Mouse (Mus musculus) kidney, adult 2 months (tissue): ENCODE measurements around the gene Col6a1. TPM values are rescaled to one million over a fixed set of nuclear protein-coding genes. Genes with fewer than 3 reads are reported as not detected.
"Not testable (repeated sequence)": the region's sequence is repeated elsewhere in the genome, so short reads cannot be mapped to it uniquely, and the experiment has no call there.

ENCODE experiments used
- DNase-seq: peaks from one replicate; pipeline ENCODE4 v3.0.0; 2021
- H3K27ac ChIP-seq: fragments of 200-500 bp; 2 replicates; pipeline ENCODE4 v1.5.1; 2012; ENCODE audit warnings: low read depth, low read length, control low read depth, inconsistent platforms; ENCODE audit not compliant: insufficient read depth
- H3K27me3 ChIP-seq: fragments of 200-500 bp; replicated peaks from 2 replicates; pipeline ENCODE4 v1.6.1; 2012; ENCODE audit warnings: mild to moderate bottlenecking, moderate library complexity, low read length, inconsistent platforms; ENCODE audit not compliant: control insufficient read depth, insufficient read depth
- H3K36me3 ChIP-seq: fragments of 200-500 bp; 2 replicates; pipeline ENCODE4 v1.6.1; 2012; ENCODE audit warnings: mild to moderate bottlenecking, moderate library complexity, low read length, inconsistent platforms; ENCODE audit not compliant: control insufficient read depth, insufficient read depth
- H3K4me1 ChIP-seq: fragments of 200-500 bp; 2 replicates; pipeline ENCODE4 v1.6.1; 2011; ENCODE audit warnings: low read length; ENCODE audit not compliant: control insufficient read depth, insufficient read depth
- H3K4me3 ChIP-seq: fragments of 200-500 bp; 2 replicates; pipeline ENCODE4 v1.5.1; 2011; ENCODE audit warnings: mild to moderate bottlenecking, low read depth, low read length, control low read depth; ENCODE audit not compliant: insufficient read depth
- CTCF ChIP-seq: fragments of 200-500 bp; conservative IDR thresholded peaks from 2 replicates; pipeline ENCODE4 v1.5.1; 2011; ENCODE audit warnings: low read depth, mild to moderate bottlenecking, control low read depth, low read length, moderate library complexity, mixed read lengths; ENCODE audit not compliant: insufficient read depth, insufficient read length
- POLR2A ChIP-seq: fragments of 200-500 bp; IDR thresholded peaks from one replicate; pipeline ENCODE4 v1.6.1; 2011; ENCODE audit warnings: low read depth, low read length, control low read depth
- WGBS: fragments of 180-500 bp; shearing (Covaris S2); methylation state at CpG from one replicate; pipeline ENCODE4 v1.1.7; 2018; 5-methylcytosine and 5-hydroxymethylcytosine counted together
- polyA plus RNA-seq: library from polyadenylated mRNA; depleted of rRNA; stranded (reverse); fragments of >200 nt; gene quantifications from 2 replicates; pipeline ENCODE4 v1.2.3, GENCODE M21; 2012

Col6a1 gene
- polyA plus RNA-seq, 1 experiment = 33.2 TPM

DNA sequence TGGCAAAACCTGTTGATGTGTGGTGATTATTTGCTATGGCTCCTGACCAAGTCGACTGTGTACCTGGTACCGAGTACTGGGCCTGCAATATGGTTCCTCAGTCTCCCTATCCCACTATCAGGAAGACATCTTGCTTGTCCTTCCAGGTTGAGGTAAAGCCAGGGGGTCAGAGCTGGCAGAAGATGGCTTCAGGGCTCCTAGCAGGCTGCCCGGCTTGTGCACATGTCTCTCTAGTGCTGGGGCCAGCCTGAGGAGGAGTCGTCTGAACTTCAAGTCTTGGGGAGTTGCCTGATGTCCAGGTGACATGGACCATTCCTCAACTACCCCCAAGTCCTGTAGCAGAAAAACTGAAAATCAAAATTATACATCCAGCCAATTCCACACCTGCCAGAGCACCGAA is 33.9 kb upstream of the Col6a1 start:
- no peak overlapping the region for H3K4me3 ChIP-seq
- WGBS = 91% methylated on average over 5 of the region's 5 CpGs
- DNase-seq = no peak
- no peak overlapping the region for H3K27ac ChIP-seq
- H3K4me1 ChIP-seq = no peaks in the 10 kb centered on the region
- TF ChIP-seq POLR2A (no peak), CTCF (no peak)
- H3K27me3 ChIP-seq = no peaks in the 10 kb centered on the region
- no peaks in the 10 kb centered on the region for H3K36me3 ChIP-seq

GRCm38 (mm10) chr10:76753640-76754039 is 27.7 kb upstream of the Col6a1 start:
- H3K36me3 ChIP-seq = no peaks in the 10 kb centered on the region
- no peak for DNase-seq
- no peak overlapping the region for H3K4me3 ChIP-seq
- TF ChIP-seq CTCF (no peak), POLR2A (no peak)
- H3K27ac ChIP-seq = no peak overlapping the region
- no peaks in the 10 kb centered on the region for H3K4me1 ChIP-seq
- H3K27me3 ChIP-seq = no peaks in the 10 kb centered on the region
- 91% methylated on average over 3 of the region's 3 CpGs for WGBS

GRCm38 (mm10) chr10:76744267-76744666 is 18.3 kb upstream of the Col6a1 start:
- not testable (repeated sequence) for H3K27me3 ChIP-seq, H3K27ac ChIP-seq, DNase-seq, H3K4me1 ChIP-seq, H3K4me3 ChIP-seq, H3K36me3 ChIP-seq
- 36% methylated on average over 11 of the region's 11 CpGs for WGBS

- WGBS = 44% methylated on average over 8 of the region's 8 CpGs
- no peak for TF ChIP-seq POLR2A
- TF ChIP-seq CTCF = no peak
- Histone ChIP-seq H3K4me1 (no peaks in the 10 kb centered on the region), H3K27ac (no peak overlapping the region), H3K4me3 (no peak overlapping the region), H3K27me3 (no peaks in the 10 kb centered on the region), H3K36me3 (no peaks in the 10 kb centered on the region)
- no peak for DNase-seq
Measured at GRCm38 (mm10) chr10:76736764-76737163, 10.8 kb upstream of the Col6a1 start.

DNA sequence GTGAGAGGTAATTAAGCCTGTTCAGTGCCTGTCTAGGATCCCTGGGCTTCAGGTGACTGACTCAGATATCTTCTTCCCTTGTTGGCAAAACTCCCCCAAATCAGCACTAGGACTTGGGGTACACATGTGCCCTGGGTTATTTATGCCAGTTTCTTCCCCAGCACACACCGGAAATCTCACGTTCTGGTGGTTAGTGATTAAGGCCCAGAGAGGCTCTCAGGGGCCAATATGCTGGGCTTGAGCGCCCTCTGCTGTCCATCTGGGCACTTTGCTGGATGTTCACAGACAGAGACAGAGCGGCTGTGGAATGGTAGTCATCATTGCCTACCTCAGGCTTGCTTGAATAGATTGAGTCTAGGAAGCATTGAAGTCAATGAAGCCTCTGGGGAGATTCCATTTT is 9.0 kb upstream of the Col6a1 start:
- H3K4me3 ChIP-seq = no peak overlapping the region
- DNase-seq = peak; percentile 79
- 3% methylated on average over 4 of the region's 4 CpGs for WGBS
- no peaks in the 10 kb centered on the region for H3K36me3 ChIP-seq
- H3K27ac ChIP-seq = no peak overlapping the region
- H3K4me1 ChIP-seq = no peaks in the 10 kb centered on the region
- no peaks in the 10 kb centered on the region for H3K27me3 ChIP-seq
- TF ChIP-seq CTCF = peak; percentile 91
- no peak for TF ChIP-seq POLR2A

- Histone ChIP-seq H3K4me3 (no peak overlapping the region), H3K27ac (no peak overlapping the region), H3K27me3 (no peaks in the 10 kb centered on the region), H3K36me3 (no peaks in the 10 kb centered on the region), H3K4me1 (no peaks in the 10 kb centered on the region)
- TF ChIP-seq POLR2A = no peak
- no peak for TF ChIP-seq CTCF
- WGBS = 50% methylated on average over 3 of the region's 3 CpGs
- DNase-seq = no peak
Measured at GRCm38 (mm10) chr10:76733677-76734068, 7.7 kb upstream of the Col6a1 start.

DNA sequence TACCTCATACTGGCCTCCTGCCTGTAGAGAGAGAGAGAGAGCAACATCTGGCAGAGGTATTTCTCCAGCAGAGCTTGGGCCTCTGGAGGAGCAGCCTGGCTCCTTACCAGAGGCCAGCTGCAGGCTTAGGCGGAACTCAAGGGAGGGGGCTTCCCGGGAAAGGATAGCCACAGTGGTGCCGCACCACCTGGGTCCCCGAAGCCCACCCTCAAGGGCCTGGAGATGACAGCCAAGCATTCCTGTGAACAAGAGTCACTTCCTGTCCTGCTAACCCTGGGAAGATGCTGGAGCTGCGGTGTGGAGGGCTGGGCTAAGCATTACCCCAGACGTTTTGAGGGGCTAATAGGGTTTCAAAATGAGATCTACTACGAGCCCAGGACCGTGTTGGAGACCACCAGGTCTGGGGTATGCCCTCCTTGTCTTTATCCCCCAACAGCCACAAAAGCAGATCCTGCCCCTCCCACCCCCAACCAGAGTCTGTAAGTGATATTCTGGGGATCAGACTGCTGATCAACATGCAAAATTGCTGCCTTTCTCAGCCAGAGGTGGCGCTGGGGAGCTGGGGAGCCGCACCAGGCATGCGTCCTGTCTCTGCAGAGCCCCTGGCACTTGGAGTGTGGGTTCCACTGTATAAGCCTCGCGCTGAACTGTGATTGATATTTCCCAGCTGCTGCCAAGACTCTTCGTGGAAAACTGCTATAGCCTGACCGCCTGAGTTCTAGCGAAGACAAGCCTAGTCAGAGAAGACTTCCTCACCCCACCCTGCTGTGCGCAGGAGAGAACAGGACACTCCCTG is 7.1 kb upstream of the Col6a1 start:
- Histone ChIP-seq H3K4me3 (no peak overlapping the region), H3K36me3 (no peaks in the 10 kb centered on the region)
- TF ChIP-seq CTCF = peak; percentile 50
- no peak for TF ChIP-seq POLR2A

More for the DNA sequence above, 7.1 kb upstream of the Col6a1 start:
- Histone ChIP-seq H3K27ac (no peak overlapping the region), H3K27me3 (no peaks in the 10 kb centered on the region), H3K4me1 (no peaks in the 10 kb centered on the region)
- WGBS = 11% methylated on average over 17 of the region's 17 CpGs
- peak; percentile 56 for DNase-seq
